Mouse (Mus musculus) spleen, postnatal 4 days (tissue): ENCODE results near the gene Acta2.

Experiments used
- DNase-seq, 2 experiments: peaks; one replicate each; pipeline ENCODE4 v3.0.0; 2022; ENCODE audit warnings: low spot score in 2 of 2

Acta2 gene

DNA sequence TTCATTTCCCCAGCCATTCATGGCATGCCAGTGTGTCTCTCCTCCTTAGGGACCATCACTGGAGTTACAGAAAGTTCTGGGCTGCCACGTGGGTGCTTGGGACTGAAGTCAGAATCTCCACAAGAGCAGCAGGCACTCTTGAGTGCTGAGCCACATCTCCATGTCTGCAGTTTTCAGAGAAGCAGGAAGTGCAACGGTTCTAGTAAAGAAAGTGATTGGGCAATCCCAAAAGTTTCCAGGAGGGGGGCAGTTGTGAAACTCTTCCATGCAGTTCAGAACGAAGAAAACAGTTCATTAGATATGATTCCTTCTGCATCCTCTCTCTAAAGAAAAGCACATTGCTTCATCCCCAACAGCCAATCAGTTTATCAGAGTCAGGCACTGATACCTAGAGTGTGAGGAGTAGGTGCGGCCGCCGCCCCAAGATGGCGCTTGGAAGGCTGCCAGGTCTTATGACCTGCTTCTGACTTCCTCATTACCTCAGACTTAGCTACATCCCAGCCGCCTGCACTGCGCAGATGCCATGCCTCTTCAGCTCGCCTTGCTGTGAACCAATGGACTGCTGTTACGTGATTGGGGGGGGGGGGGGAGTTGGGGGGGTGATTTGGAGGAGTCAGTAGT is 14.8 kb upstream of the Acta2 start:
- DNase-seq, result peak; percentile 40 to 73

DNA sequence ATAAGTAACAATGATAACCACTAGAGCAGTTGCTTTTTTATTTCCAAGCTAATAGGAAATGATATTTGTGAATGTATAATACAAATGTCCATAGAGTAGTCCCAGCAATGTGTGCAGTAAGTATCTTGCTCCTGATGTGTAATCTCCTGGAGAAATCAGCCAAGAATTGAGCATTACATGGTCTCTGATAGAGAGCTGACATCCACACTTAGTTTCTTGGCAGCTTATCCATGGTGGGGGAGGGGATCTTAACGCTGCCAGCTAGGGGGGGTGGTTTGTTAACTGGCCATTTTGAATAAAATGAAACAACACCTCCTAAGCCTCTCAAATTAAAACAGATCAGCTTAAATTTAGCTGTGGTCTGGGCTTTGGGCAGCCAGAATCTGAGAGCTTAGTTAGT is 13.6 kb upstream of the Acta2 start:
- DNase-seq, result no peak

DNA sequence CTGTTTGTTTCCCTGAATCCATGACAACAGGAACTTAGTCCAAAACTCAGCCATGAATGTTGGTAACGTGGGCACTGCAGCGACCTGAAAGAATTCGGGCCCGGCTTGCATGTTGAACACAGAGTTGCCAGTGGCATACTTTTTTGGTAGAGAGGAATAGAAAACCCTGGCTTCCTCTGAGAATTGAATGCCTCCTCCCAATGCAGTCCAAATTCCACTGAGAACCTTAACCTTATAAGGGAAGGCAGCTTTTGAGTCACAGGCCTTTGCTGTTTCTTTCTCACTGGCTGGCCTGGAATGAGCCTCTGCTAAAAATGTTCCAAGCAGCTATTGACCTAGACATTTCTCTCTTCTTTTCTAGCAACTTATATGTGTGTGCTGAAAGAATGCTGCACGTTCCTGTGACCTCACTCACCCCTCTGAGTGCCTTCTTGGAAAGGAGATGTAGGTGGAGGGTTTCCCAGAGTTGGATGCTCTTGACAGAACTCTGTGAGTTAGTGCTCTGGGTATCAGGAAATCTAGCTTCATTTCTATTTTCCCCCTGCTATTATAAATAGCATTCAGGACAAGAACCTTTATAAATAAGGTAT is 10.3 kb upstream of the Acta2 start:
- DNase-seq, result no peak

DNA sequence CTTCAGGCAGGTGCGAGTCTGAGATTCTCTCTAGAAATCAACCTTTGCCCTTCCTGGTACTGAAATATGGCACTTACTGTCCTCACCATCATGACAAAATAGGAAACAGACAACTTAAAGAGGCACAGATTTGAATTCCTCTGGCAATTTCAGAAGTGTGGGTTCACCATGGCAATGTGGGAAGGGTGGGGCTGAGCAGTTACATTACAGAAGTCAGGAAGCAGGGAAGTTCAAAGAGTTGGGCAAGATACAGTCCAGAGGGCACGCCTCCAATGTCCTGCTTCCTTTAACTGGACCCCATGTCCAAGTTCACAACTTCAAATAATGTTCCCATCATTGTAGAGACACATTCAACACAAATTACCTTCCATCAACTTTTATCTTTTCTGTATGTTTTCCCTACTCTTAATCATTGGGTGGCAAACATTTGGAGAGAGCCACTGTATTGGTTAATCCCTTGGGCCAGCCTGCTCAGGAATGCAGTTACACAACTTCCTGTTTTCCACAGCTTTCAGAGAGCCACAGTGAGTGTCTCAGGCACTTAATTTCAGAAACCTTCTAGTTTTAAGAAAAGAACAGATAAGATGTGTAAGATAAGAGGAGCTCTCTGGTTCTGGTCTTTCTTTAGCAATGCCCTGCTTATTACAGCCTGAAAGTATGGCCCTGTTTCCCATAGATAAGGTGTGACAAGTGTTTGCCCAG is 7.0 kb upstream of the Acta2 start:
- no peak for DNase-seq

DNA sequence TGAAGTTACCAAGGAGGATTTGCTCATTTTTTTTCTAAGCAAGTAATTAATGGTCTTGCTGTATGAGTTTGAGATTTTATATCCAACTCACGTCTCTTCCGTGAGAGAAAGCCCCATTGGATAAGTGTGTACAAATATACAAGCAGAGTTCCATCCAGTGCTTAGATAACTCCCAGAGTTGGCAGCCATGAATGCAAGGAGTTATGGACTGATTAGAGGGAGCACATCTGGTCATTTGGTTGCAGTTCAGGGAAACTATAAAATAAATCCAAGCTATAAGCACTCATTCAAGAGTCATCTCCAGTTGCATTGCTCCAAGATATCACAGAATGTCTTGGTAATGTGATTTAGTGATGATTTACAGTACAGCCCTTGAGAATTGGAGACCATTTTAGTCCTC is 1.5 kb upstream of the Acta2 start:
- DNase-seq, result no peak

DNA sequence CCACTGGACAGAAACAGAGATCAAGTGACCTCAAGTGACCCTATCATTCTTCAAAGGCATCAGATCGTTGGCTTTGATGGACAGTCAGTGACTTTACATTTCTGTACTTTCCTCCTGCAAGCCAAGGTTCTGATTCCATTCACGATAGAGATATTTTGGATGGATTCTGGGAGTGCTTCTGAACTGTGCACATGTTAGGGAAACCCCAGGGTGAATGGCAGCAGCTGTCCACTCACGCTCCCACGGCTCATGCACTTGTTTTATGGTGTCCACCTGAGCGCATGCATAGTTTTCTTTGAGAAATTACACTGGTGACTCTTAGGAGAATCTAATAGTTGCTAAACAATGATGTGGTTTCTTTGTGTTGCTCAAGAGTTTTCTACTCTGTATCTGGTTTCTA is 759 bp upstream of the Acta2 start:
- DNase-seq, result peak in 1 of 2 experiments; percentile 39

DNA sequence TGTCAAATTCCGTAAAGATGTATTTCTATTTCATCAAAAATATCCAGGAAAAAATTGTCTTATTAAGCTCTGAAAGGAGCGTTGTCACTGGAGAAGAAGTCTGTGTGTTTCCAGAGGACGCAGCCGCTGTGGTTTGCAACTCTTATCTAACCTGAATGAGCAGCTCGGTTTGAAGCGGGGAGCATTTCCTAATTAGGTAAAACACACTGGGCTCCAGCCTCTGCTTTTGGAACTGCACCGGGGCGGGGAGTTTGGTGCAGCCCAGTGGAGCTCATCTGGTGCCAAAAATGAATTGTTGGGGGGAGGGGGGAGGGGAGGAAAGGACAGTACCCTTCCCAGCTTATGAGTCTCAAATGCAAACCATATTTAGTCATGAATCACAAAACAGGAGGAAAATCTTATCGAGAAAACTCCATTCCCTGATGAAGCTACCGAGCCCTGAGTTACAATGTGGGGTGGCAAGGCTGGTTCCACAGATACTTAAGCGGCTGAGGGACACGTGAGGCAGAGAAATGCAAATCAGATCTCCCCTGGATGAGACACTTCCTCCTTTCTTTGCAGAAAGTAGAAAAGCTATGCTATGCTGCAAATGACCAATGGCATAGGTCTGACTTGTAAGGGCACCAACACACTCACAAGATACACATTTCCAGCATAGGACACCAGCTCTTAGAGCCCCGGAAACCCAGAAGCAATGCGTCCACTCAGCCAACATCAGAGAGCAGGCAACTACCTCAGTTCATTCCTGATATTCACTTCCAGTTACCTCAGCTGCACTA is 1.1 kb downstream of the Acta2 start:
- peak in 1 of 2 experiments; percentile 33 for DNase-seq

DNA sequence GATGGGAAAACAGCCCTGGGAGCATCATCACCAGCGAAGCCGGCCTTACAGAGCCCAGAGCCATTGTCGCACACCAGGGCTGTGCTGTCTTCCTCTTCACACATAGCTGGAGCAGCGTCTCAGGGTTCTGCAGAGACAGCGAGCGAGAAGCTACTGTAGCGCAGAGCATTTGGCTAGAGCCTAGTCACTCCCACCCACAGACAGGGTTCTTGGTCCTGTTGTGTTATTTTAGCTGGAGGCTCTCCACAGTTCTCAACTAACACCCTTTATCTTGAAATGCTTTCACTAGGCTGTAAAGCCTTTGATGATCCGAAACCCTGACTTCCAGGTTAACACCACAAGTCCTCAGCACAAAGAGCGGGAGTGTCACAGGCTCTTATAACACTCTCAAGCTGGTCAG is 2.9 kb downstream of the Acta2 start:
- DNase-seq, result no peak

DNA sequence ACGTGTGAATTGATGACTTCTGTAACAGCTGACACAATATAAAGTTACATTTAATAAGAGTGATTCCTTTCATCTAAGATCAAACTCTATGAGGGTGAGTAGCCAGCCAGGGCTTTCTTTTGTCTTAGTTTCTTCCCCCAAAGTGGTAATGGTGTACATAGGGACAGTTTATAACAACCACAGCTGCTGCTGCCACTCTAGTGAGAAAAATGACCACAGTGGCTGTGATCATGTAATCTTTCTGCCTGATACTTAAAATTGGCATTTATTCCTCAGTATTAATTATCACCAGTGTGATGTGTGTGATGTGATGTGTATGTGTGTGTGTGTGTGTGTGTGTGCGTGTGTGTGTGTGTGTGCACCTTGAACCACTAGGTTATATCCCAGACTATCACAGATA is 3.5 kb downstream of the Acta2 start:
- DNase-seq, result no peak

DNA sequence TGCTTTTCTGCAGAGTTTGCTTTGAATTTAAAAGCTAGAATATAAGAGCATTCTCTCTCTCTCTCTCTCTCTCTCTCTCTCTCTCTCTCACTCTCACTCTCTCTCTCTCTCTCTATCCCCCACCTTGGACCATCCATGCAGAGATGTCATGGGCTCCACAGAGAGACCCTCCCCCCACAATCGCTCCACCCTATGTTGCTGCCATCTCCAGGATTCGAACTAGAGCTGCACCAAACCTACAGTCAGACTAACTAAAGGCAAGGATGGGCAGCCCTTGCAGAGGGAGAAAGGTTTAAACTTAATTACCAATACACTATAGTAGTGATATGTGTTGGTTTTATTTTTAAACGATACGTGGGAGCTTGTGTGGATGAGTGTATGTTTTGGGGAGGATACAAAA is 4.8 kb downstream of the Acta2 start:
- DNase-seq, result no peak

DNA sequence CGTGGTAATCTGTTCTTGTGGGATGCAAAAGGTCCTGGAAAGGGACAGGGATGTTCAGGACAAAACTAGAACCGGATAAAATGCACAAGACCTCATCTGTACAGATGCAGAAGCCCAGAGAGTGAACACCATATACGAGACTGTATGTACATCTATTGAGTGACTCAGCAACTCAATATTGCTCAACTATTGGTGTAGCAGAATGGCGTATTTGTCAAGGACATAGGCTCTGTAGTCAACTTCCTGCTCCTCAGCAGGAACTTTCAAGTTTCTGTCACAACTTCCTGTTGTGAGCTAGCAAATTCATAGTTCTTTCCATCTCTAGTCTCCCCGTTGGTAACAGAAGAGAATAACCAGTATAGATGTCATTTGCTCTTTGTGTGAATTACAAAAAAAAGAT is 6.8 kb downstream of the Acta2 start:
- DNase-seq, result no peak

DNA sequence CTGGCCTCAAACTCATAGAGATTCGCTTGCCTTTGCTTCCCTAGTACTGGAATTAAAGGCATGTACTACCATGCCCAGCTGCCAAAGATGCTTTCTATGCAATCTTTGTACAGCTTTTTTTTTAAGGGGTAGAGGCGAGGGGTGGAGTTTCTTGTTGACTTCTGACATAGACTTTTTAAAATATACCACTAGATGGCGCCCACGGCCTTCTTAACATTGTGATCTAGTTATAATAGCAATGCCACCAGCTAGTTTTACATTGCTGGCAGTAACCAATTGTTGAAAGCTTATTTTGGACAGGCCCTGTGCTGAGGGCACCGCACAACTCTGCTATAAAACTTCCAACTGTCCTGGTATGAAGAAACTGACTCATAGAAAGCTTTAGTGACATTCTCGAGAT is 11.3 kb downstream of the Acta2 start:
- DNase-seq, result peak in 1 of 2 experiments; percentile 45

DNA sequence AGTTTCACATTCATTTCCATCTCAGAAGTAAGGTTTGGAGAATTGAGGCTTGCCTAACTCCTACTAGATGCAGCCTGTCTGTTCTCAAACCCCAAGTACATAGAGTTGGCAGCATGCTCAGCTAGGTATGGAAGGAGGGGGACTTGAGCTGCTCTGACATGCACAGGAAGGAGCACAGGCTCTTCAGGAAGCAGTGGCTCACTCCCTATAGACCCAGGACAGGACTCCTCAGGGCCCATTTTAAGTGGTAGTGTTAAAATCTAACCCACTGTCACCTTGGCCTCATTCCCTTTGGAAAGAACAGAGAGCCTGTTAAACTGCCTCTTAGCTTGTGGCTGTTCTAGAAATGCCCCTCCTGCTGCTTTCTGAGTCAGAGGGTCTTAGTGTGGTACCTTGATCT is 12.5 kb downstream of the Acta2 start:
- no peak for DNase-seq

DNA sequence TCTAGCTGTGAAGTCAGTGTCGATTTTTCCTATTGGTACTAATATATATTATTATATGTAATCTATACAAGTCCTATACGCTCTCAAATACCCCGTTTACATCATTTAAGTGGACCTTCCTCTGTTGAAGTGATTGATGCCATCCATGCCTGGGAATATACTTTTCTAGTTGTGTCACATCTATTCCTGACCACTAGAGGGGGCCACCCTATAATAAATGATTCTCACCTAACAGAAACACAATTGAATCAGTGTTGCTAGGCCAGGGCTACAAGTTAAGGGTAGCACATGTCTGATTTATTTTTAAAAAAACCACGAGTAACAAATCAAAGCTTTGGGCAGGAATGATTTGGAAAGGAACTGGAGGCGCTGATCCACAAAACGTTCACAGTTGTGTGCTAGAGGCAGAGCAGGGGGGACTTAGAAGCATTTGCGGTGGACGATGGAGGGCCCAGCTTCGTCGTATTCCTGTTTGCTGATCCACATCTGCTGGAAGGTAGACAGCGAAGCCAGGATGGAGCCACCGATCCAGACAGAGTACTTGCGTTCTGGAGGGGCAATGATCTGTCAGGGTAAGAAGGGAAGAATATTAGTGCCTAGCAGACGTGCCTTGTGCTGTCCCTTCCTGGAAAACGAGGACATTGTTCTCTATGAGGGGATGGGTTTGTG is 14.0 kb downstream of the Acta2 start:
- DNase-seq, result no peak

DNA sequence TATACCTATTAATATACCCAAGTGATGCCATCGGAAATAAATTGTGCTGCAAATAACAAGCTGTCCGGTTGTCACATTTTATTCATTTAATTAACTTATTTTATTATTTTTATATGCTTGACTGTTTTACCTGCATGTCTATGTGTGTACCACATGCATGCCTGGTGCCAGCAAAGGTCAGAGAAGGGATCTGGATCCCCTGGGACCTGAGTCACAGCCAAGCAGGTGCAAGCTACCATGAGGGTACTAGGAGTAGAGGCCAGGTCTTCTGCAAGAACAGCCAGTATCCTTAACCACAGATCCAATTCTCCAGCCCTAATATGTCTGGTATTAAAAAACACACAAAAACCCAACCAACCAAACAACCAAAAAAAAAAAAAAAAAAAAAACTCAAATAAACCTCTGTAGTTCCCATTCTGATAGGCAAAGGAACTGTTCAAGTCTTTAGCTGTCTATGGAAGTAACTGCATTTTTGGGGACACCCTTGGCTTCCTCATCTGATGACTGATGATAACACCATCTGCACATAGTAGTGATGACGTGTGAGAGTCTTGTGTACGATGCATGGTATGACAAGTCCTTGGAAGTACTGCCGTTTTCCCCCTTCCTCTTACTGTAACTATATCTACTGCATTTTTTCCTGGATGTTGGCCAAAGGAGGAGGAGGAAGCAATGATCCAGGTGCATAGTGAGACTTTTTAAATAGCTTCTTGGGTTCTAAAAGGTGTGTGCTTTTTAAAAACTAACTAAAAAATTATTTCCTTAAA is 14.9 kb downstream of the Acta2 start:
- DNase-seq, result no peak

DNA sequence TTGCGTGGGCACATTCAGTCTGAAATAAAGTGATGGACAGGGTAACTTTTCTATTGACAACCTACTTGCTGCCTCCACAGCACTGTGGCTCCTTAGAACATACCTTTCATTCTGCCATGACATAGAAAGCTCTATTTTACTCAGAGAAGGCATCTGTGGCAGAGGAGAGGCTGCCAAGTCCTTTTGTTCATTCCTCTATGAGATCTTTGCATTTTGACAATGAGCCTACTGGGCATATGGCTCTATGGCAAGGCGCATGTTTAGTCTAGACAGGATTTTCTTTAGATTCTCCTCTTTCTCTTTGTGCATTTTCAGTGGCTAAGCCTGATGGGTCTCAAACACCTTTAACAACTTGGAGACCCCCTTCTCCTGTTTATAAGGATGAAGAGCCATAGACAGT is 17.6 kb downstream of the Acta2 start:
- no peak for DNase-seq

DNA sequence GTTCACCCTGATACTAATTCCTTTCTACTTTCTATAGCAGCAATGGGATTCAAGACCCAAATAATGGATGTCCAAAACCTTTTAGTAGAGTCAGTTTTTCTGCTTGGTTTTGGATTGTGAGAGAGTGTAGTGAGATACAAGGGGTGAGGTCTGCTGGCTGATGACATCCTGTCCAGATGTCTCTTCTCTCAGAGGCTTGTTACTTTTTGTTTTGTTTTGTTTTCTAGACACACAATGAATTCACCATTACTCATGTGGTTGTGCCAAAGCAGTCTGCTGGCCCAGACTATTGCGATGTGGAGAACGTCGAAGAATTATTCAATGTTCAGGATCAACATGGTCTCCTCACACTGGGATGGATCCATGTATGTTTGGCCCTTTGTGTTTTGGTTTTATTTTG is 19.3 kb downstream of the Acta2 start:
- no peak for DNase-seq

DNA sequence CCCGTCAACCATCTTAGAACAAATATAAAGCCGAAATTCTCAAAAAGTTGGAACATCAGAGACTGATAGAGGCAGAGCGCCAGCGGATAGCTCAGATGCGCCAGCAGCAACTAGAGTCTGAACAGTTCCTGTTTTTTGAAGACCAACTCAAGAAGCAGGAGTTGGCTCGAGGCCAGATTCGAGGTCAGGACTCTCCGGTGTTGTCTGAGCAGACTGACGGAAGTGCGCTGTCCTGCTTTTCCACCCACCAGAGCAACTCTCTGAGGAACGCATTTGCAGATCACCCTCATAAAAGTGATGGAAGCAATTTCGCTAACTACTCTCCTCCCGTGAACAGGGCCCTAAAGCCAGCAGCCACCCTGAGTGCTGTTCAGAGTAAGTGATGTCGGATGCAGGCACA is 21.4 kb downstream of the Acta2 start:
- DNase-seq, result peak in 1 of 2 experiments; percentile 40

DNA sequence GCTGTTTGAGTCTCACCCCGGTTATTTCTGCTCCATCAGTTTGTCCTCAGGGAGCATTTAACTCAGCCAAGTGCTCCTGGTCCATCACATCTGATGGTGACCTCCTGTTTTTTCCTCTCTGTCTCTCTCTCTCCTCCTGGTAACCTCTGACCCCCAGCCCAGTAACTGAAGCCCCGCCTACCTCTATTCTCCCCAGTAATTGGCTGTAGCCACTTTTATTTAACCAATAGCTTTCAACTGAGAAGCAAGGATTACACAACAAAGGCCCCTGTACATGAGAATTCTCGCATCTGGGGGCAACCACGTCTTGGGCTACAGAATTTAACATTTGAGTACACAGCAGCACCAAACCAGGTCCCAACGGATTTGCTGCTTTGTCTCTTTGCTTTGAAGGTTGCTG is 23.1 kb downstream of the Acta2 start:
- no peak for DNase-seq

DNA sequence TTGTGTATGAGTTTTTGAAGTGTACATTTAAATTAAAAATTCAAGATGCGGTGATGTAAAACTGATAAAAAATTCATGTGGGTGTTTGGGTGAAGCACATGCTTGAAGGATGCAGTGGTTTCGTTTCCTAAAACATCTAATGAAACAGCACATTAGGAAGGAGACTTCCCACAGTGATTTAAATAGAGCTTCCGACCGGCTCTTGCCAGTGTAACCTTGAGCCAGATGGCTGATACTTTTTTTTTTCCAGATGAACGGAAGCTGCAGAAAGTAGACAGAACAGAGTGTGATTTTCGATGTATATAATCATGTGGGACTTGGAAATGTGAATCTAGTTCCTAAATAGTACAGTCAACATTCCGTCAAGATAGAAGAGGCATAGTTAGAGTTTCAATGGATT is 23.8 kb downstream of the Acta2 start:
- no peak for DNase-seq

DNA sequence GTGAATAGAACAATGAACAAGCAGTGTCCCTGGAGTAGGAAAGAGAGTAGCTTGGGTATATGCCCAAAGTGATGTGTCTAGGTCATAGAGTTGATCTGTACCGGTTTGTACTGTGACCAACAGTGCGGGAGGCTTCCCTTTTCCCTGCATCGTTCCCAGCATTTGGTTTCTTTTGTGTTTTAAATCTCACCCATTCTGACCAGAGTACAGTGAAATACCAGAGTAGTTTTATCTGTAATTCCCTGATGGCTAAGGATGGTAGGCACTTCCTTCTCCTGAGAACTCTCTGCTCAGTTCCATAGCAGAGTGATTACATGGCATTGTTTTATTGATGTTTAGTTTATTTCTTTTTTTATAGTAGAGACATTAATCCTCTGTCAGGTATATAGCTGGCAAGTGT is 32.6 kb downstream of the Acta2 start:
- no peak for DNase-seq
